Mouse (Mus musculus) intestine, postnatal 0 days (tissue): Measurements from ENCODE around the gene Pax6. TPM values are rescaled to one million over a fixed set of nuclear protein-coding genes. Genes with fewer than 3 reads are reported as not detected.

Experiments
- ATAC-seq: fragments of 200-750 bp; cut with Nextera tagmentation; 2 replicates; pipeline ENCODE4 v1.8.0; 2017; ENCODE audit warnings: mild to moderate bottlenecking, moderate TSS enrichment, moderate library complexity
- H3K27ac ChIP-seq: fragments of 300-500 bp; sonication (generic); 2 replicates; pipeline ENCODE4 v1.5.1; 2014; ENCODE audit warnings: mild to moderate bottlenecking, low read depth, low read length, moderate library complexity
- H3K27me3 ChIP-seq: fragments of 300-500 bp; sonication (generic); replicated peaks from 2 replicates; pipeline ENCODE4 v1.6.1; 2014; ENCODE audit warnings: low read length, mixed read lengths; ENCODE audit not compliant: control insufficient read depth, insufficient read depth
- H3K36me3 ChIP-seq: fragments of 300-500 bp; sonication (generic); 2 replicates; pipeline ENCODE4 v1.6.1; 2014; ENCODE audit warnings: mild to moderate bottlenecking, moderate library complexity; ENCODE audit not compliant: control insufficient read depth, insufficient read depth
- H3K4me1 ChIP-seq: fragments of 300-500 bp; sonication (generic); replicated peaks from 2 replicates; pipeline ENCODE4 v1.6.1; 2014; ENCODE audit warnings: antibody characterized with exemption, low read length, mixed read lengths; ENCODE audit not compliant: control insufficient read depth, insufficient read depth
- H3K4me2 ChIP-seq: fragments of 300-500 bp; sonication (generic); replicated peaks from 2 replicates; pipeline ENCODE4 v1.6.1; 2014; ENCODE audit warnings: low read depth, mild to moderate bottlenecking, moderate library complexity
- H3K4me3 ChIP-seq: fragments of 300-500 bp; sonication (generic); 2 replicates; pipeline ENCODE4 v1.5.1; 2014; ENCODE audit warnings: low read depth, low read length
- H3K9ac ChIP-seq: fragments of 300-500 bp; sonication (generic); 2 replicates; pipeline ENCODE4 v1.6.1; 2014; ENCODE audit warnings: mild to moderate bottlenecking, low read depth, low read length
- H3K9me3 ChIP-seq: fragments of 300-500 bp; sonication (generic); 2 replicates; pipeline ENCODE4 v1.6.1; 2016; ENCODE audit warnings: mixed run types; ENCODE audit not compliant: control insufficient read depth
- CTCF ChIP-seq: sonication (generic); IDR thresholded peaks from 2 replicates; pipeline ENCODE4 v1.5.1; 2016; ENCODE audit warnings: low read depth, mild to moderate bottlenecking, control low read depth, antibody characterized with exemption, moderate library complexity
- WGBS: fragments of 180-500 bp; shearing (Covaris S2); extraction: QIAGEN DNeasy Blood & Tissue Kit; methylation state at CpG from one replicate; pipeline ENCODE4 v1.1.7; 2014; 5-methylcytosine and 5-hydroxymethylcytosine counted together
- polyA plus RNA-seq: library from polyadenylated mRNA; unstranded; fragments of >200 nt; fragmentation: Nextera tagmentation; extraction: Ambion mirVana; gene quantifications from 2 replicates; pipeline ENCODE4 v1.2.1, GENCODE M21; 2015

Gene Pax6
- polyA plus RNA-seq, 1 experiment from 2014 or later: 0.43 TPM

- H3K4me2 ChIP-seq: no peak overlapping the region
- H3K36me3 ChIP-seq: no peaks in the 10 kb centered on the region
- no peak overlapping the region for H3K27ac ChIP-seq
- TF ChIP-seq CTCF: no peak
- no peak overlapping the region for H3K9ac ChIP-seq
- no peaks in the 10 kb centered on the region for H3K4me1 ChIP-seq
- 3% methylated on average over 26 of the region's 26 CpGs for whole genome bisulfite sequencing
- H3K27me3 ChIP-seq: peaks cover 86% of the 10 kb centered on the region
- no peak for ATAC-seq
- H3K4me3 ChIP-seq: no peak overlapping the region
- H3K9me3 ChIP-seq: no peaks in the 10 kb centered on the region
These were observed 7.7 kb upstream of the Pax6 start for GRCm38 (mm10) chr2:105660874-105661622.

- Histone ChIP-seq H3K27ac (no peak overlapping the region), H3K27me3 (peaks cover 92% of the 10 kb centered on the region), H3K9ac (no peak overlapping the region), H3K4me1 (no peaks in the 10 kb centered on the region), H3K36me3 (no peaks in the 10 kb centered on the region), H3K4me2 (no peak overlapping the region), H3K9me3 (no peaks in the 10 kb centered on the region), H3K4me3 (no peak overlapping the region)
- WGBS: 1% methylated on average over 18 of the region's 18 CpGs
- no peak for TF ChIP-seq CTCF
- ATAC-seq: no peak
These were observed 7.1 kb upstream of the Pax6 start for GRCm38 (mm10) chr2:105661623-105662066.

- Histone ChIP-seq H3K9ac (no peak overlapping the region), H3K4me1 (no peaks in the 10 kb centered on the region), H3K27me3 (peaks cover 92% of the 10 kb centered on the region), H3K4me3 (no peak overlapping the region), H3K27ac (no peak overlapping the region), H3K36me3 (no peaks in the 10 kb centered on the region), H3K4me2 (no peak overlapping the region), H3K9me3 (no peaks in the 10 kb centered on the region)
- no peak for ATAC-seq
- WGBS: 6% methylated on average over 16 of the region's 16 CpGs
- TF ChIP-seq CTCF: no peak
These were observed 6.6 kb upstream of the Pax6 start for GRCm38 (mm10) chr2:105662121-105662520.

GRCm38 (mm10) chr2:105662606-105663005 is 6.1 kb upstream of the Pax6 start:
- no peaks in the 10 kb centered on the region for H3K36me3 ChIP-seq
- no peak overlapping the region for H3K27ac ChIP-seq

DNA sequence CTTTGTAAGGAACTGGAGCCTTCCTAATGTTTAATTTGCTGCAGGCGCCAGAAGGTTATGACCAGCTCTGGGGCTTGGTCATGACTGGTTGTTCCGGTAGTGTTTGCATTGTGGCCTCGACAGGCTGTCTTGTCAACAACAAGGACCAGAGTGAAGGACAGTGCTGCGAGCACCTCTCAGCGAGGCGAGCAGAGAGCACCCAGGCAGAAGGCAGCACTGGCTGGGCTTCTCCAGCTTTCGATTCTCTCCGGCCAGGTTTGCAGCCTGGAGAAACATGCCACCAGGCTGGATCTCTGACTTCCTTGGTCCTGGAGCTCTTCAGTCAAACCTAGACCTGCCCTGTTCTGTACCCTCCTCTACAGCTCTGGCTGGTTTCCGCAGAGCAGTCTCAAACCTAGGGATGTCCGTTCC is 5.6 kb upstream of the Pax6 start:
- H3K27me3 ChIP-seq: peaks cover 94% of the 10 kb centered on the region
- WGBS: 2% methylated on average over 10 of the region's 10 CpGs
- H3K4me1 ChIP-seq: no peaks in the 10 kb centered on the region
- H3K36me3 ChIP-seq: no peaks in the 10 kb centered on the region
- H3K27ac ChIP-seq: no peak overlapping the region
- 0 out of 2 replicates have a peak overlapping the region, but pooled peaks have one; percentile 5 for H3K4me3 ChIP-seq
- H3K4me2 ChIP-seq: 0 out of 2 replicates have a peak overlapping the region, but pooled peaks have one; percentile 6
- no peak for ATAC-seq
- no peaks in the 10 kb centered on the region for H3K9me3 ChIP-seq
- TF ChIP-seq CTCF: no peak
- no peak overlapping the region for H3K9ac ChIP-seq

More at GRCm38 (mm10) chr2:105662606-105663005, 6.1 kb upstream of the Pax6 start:
- no peak overlapping the region for H3K4me3 ChIP-seq
- TF ChIP-seq CTCF: no peak
- whole genome bisulfite sequencing: 3% methylated on average over 7 of the region's 7 CpGs
- H3K27me3 ChIP-seq: peaks cover 92% of the 10 kb centered on the region
- ATAC-seq: no peak
- no peak overlapping the region for H3K9ac ChIP-seq
- H3K9me3 ChIP-seq: no peaks in the 10 kb centered on the region
- no peaks in the 10 kb centered on the region for H3K4me1 ChIP-seq
- H3K4me2 ChIP-seq: no peak overlapping the region

GRCm38 (mm10) chr2:105664996-105665395 is 3.7 kb upstream of the Pax6 start:
- 11% methylated on average over 5 of the region's 5 CpGs for WGBS
- Histone ChIP-seq H3K27ac (no peak overlapping the region), H3K4me3 (no peak overlapping the region), H3K9me3 (no peaks in the 10 kb centered on the region), H3K36me3 (no peaks in the 10 kb centered on the region), H3K27me3 (peaks cover 94% of the 10 kb centered on the region), H3K4me2 (no peak overlapping the region), H3K4me1 (0 out of 2 replicates have a peak, but pooled peaks cover 2% of the 10 kb centered on the region), H3K9ac (no peak overlapping the region)
- no peak for ATAC-seq
- no peak for TF ChIP-seq CTCF
